In the genomic region with DNA sequence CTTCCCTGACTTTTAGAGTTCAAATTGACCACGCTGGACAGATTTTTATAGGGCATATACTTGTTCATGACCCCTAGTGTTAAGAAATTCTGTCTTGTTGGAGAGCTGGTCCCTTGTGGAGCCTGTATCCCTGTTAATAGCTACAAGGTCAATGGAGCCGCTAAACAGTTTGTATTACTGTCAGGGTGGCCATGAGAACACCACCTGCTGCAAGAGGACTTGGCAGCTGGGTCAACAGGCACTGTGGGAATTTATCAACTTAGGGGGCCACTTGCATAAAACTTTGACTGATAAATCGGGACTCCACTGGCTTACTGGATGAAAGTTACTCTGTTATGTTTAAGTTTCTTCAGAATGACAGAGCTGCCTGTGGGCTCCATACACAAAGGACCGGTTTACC, we compare ENCODE assay signal across 29 mouse cellular contexts.
DNase-seq lines count a peak whose midpoint lies in the region; ATAC-seq and TF ChIP-seq lines count a peak whose summit lies in the region.
"Had no signal": no experiment of that assay in that cellular context is flagged by ENCODE, and none has a peak within 500 bp of the region (broad histone marks: within the 10 kb centered on the region; RNA-seq: fewer than 3 reads in every experiment).

No protein-coding gene starts in this region.

- H3K4me1 ChIP-seq in lung, embryonic 15.5 days = peaks cover 10% of the 10 kb centered on the region; the same call in 1 of the 2 replicates
- 0 out of 2 replicates have a peak, but pooled peaks cover 5% of the 10 kb centered on the region for H3K4me1 ChIP-seq in stomach, embryonic 15.5 days
- no peaks in the 10 kb centered on the region for H3K4me1 ChIP-seq in stomach, postnatal 0 days (replicated peaks; ENCODE audit: control insufficient read depth, insufficient read depth)
- H3K4me1 ChIP-seq in intestine, embryonic 16.5 days (ENCODE audit: control insufficient read depth, insufficient read depth, low read length) = no peaks in the 10 kb centered on the region
- 0 out of 2 replicates have a peak, but pooled peaks cover 6% of the 10 kb centered on the region for H3K4me1 ChIP-seq in stomach, embryonic 16.5 days (ENCODE audit: control insufficient read depth, insufficient read depth, low read length)
- no peaks in the 10 kb centered on the region for H3K4me1 ChIP-seq in hindbrain, embryonic 11.5 days (replicated peaks; ENCODE audit: control insufficient read depth, insufficient read depth, low read length)
- H3K4me1 ChIP-seq: forebrain, embryonic 15.5 days; megakaryocyte, embryonic 14.5 days; midbrain, embryonic 13.5 days had no signal

- no peak for TF ChIP-seq EP300 in stomach, postnatal 0 days (optimal IDR thresholded peaks at IDR 0.05)

- H3K9ac ChIP-seq in lung, embryonic 15.5 days = no peak overlapping the region
- no peak overlapping the region for H3K9ac ChIP-seq in stomach, embryonic 15.5 days
- H3K9ac ChIP-seq in stomach, postnatal 0 days (ENCODE audit: low read length) = no peak overlapping the region
- H3K9ac ChIP-seq in intestine, embryonic 16.5 days (ENCODE audit: low read depth, low read length) = no peak overlapping the region
- no peak overlapping the region for H3K9ac ChIP-seq in stomach, embryonic 16.5 days (ENCODE audit: low read length)
- H3K9ac ChIP-seq in hindbrain, embryonic 11.5 days (ENCODE audit: low read depth, low read length) = no peak overlapping the region
- H3K9ac ChIP-seq: forebrain, embryonic 15.5 days; limb, embryonic 13.5 days; midbrain, embryonic 13.5 days had no signal

- H3K36me3 ChIP-seq in lung, embryonic 15.5 days = no peaks in the 10 kb centered on the region
- H3K36me3 ChIP-seq in stomach, embryonic 15.5 days = no peaks in the 10 kb centered on the region
- H3K36me3 ChIP-seq in stomach, postnatal 0 days (ENCODE audit: control insufficient read depth, insufficient read depth, low read length) = no peaks in the 10 kb centered on the region
- H3K36me3 ChIP-seq in intestine, embryonic 16.5 days (ENCODE audit: control insufficient read depth, insufficient read depth, low read length) = no peaks in the 10 kb centered on the region
- H3K36me3 ChIP-seq in stomach, embryonic 16.5 days (ENCODE audit: control insufficient read depth, insufficient read depth, low read length) = no peaks in the 10 kb centered on the region
- H3K36me3 ChIP-seq in hindbrain, embryonic 11.5 days (ENCODE audit: control insufficient read depth, insufficient read depth, low read length) = no peaks in the 10 kb centered on the region
- H3K36me3 ChIP-seq: forebrain, embryonic 15.5 days; hindbrain, embryonic 10.5 days; limb, embryonic 13.5 days; midbrain, embryonic 13.5 days had no signal

- H3K27me3 ChIP-seq in lung, embryonic 15.5 days = no peaks in the 10 kb centered on the region
- no peaks in the 10 kb centered on the region for H3K27me3 ChIP-seq in stomach, embryonic 15.5 days (replicated peaks)
- H3K27me3 ChIP-seq in stomach, postnatal 0 days (ENCODE audit: control insufficient read depth, insufficient read depth, low read length) = no peaks in the 10 kb centered on the region
- H3K27me3 ChIP-seq in intestine, embryonic 16.5 days (replicated peaks; ENCODE audit: control insufficient read depth, insufficient read depth, low read length) = no peaks in the 10 kb centered on the region
- no peaks in the 10 kb centered on the region for H3K27me3 ChIP-seq in stomach, embryonic 16.5 days (ENCODE audit: control insufficient read depth, insufficient read depth, low read length)
- no peaks in the 10 kb centered on the region for H3K27me3 ChIP-seq in hindbrain, embryonic 11.5 days (ENCODE audit: control insufficient read depth, insufficient read depth, low read length)
- H3K27me3 ChIP-seq: forebrain, embryonic 15.5 days; megakaryocyte, embryonic 14.5 days; midbrain, embryonic 13.5 days had no signal

- peak overlapping the region; percentile 11 for H3K27ac ChIP-seq in lung, embryonic 15.5 days
- H3K27ac ChIP-seq in stomach, embryonic 15.5 days = peak overlapping the region; percentile 48; the same call in 1 of the 2 replicates
- no peak overlapping the region for H3K27ac ChIP-seq in stomach, postnatal 0 days (replicated peaks)
- H3K27ac ChIP-seq in intestine, embryonic 16.5 days (ENCODE audit: low read length) = no peak overlapping the region
- no peak overlapping the region for H3K27ac ChIP-seq in stomach, embryonic 16.5 days (ENCODE audit: low read length)
- H3K27ac ChIP-seq in hindbrain, embryonic 11.5 days (ENCODE audit: low read depth, low read length) = no peak overlapping the region
- H3K27ac ChIP-seq: forebrain, embryonic 15.5 days; gastrocnemius, adult 2 months; hindbrain, embryonic 10.5 days; limb, embryonic 13.5 days; midbrain, embryonic 13.5 days had no signal

- H3K4me3 ChIP-seq in lung, embryonic 15.5 days = no peak overlapping the region
- H3K4me3 ChIP-seq in stomach, embryonic 15.5 days (replicated peaks) = no peak overlapping the region
- no peak overlapping the region for H3K4me3 ChIP-seq in stomach, postnatal 0 days (ENCODE audit: low read depth, low read length)
- no peak overlapping the region for H3K4me3 ChIP-seq in intestine, embryonic 16.5 days (ENCODE audit: low read length)
- no peak overlapping the region for H3K4me3 ChIP-seq in stomach, embryonic 16.5 days (replicated peaks; ENCODE audit: low read length)
- H3K4me3 ChIP-seq in hindbrain, embryonic 11.5 days (ENCODE audit: low read depth, low read length) = no peak overlapping the region
- H3K4me3 ChIP-seq: forebrain, embryonic 15.5 days; gastrocnemius, adult 2 months; hindbrain, embryonic 10.5 days; limb, embryonic 13.5 days; megakaryocyte, embryonic 14.5 days; midbrain, embryonic 13.5 days had no signal

- no peaks in the 10 kb centered on the region for H3K9me3 ChIP-seq in lung, embryonic 15.5 days
- H3K9me3 ChIP-seq in stomach, embryonic 15.5 days = no peaks in the 10 kb centered on the region
- no peaks in the 10 kb centered on the region for H3K9me3 ChIP-seq in stomach, postnatal 0 days (ENCODE audit: control insufficient read depth, low read length)
- no peaks in the 10 kb centered on the region for H3K9me3 ChIP-seq in intestine, embryonic 16.5 days (ENCODE audit: control insufficient read depth, low read length)
- H3K9me3 ChIP-seq in stomach, embryonic 16.5 days (replicated peaks; ENCODE audit: control insufficient read depth, low read length) = no peaks in the 10 kb centered on the region
- H3K9me3 ChIP-seq in hindbrain, embryonic 11.5 days (ENCODE audit: control insufficient read depth, low read length) = no peaks in the 10 kb centered on the region
- H3K9me3 ChIP-seq: forebrain, embryonic 15.5 days; hindbrain, embryonic 10.5 days; limb, embryonic 13.5 days; megakaryocyte, embryonic 14.5 days; midbrain, embryonic 13.5 days had no signal

- ATAC-seq in lung, embryonic 15.5 days (ENCODE audit: borderline replicate concordance, extremely low read depth, low FRiP score, low TSS enrichment) = no peak
- ATAC-seq in stomach, embryonic 15.5 days (ENCODE audit: insufficient read depth, low FRiP score, low read depth) = peak; percentile 71; the same call in 1 of the 2 replicates
- ATAC-seq in stomach, postnatal 0 days (ENCODE audit: low FRiP score, low TSS enrichment) = no peak
- peak; percentile 44; the same call in 1 of the 2 replicates for ATAC-seq in intestine, embryonic 16.5 days
- ATAC-seq in stomach, embryonic 16.5 days (ENCODE audit: insufficient read depth, low FRiP score) = peak; percentile 68
- no peak for ATAC-seq in hindbrain, embryonic 11.5 days (ENCODE audit: low FRiP score)
- ATAC-seq: CD4-positive, CD25-positive, alpha-beta regulatory T cell, adult 4 months; forebrain, embryonic 15.5 days; hindbrain, embryonic 16.5 days; midbrain, embryonic 13.5 days had no signal

- DNase-seq in lung, postnatal 25 days (ENCODE audit: low spot score) = no peak
- DNase-seq in stomach, postnatal 0 days (ENCODE audit: low spot score) = no peak
- no peak for DNase-seq in hindbrain, embryonic 11.5 days (ENCODE audit: low spot score)
- no peak for DNase-seq in heart, adult 9 months (ENCODE audit: low spot score in 2 of 2)
- DNase-seq: adrenal gland, postnatal 14 days; cerebellum, adult 11 months; cerebellum, adult 9-10 months; cerebellum, postnatal 36 days; gastrocnemius, adult 2 months; gastrocnemius, postnatal 36 days; heart, postnatal 14 days; kidney, adult 9 months; kidney, postnatal 10 days; layer of hippocampus, adult 9-11 months; lung, postnatal 14 days; right cerebral cortex, adult 18-20 months; spleen, adult 18-20 months had no signal

- TF ChIP-seq CTCF in stomach, postnatal 0 days (IDR thresholded peaks at IDR 0.05; ENCODE audit: low read depth) = no peak

- no peak overlapping the region for H3K4me2 ChIP-seq in lung, embryonic 15.5 days
- no peak overlapping the region for H3K4me2 ChIP-seq in stomach, embryonic 15.5 days
- H3K4me2 ChIP-seq in stomach, postnatal 0 days (replicated peaks; ENCODE audit: low read depth) = no peak overlapping the region
- no peak overlapping the region for H3K4me2 ChIP-seq in intestine, embryonic 16.5 days (ENCODE audit: low read depth, low read length)
- H3K4me2 ChIP-seq in stomach, embryonic 16.5 days (ENCODE audit: low read depth, low read length) = no peak overlapping the region
- H3K4me2 ChIP-seq in hindbrain, embryonic 11.5 days (replicated peaks; ENCODE audit: low read depth, low read length) = no peak overlapping the region
- H3K4me2 ChIP-seq: forebrain, embryonic 15.5 days; limb, embryonic 13.5 days; liver, embryonic 11.5 days; midbrain, embryonic 13.5 days had no signal

- WGBS in lung, embryonic 15.5 days = 13% methylated on average over 4 of the region's 4 CpGs
- WGBS in stomach, embryonic 15.5 days = 18% methylated on average over 4 of the region's 4 CpGs
- WGBS in stomach, postnatal 0 days = 20% methylated on average over 4 of the region's 4 CpGs
- 31% methylated on average over 4 of the region's 4 CpGs for WGBS in intestine, embryonic 16.5 days
- WGBS in stomach, embryonic 16.5 days = 24% methylated on average over 4 of the region's 4 CpGs
- WGBS in hindbrain, embryonic 11.5 days = 63% methylated on average over 4 of the region's 4 CpGs

Comparison
In these comparisons a context has a peak if more than half of its experiments do, and no peak if none do; other contexts are left out.
1. ATAC-seq: peak in stomach, embryonic 15.5 days (single experiment), intestine, embryonic 16.5 days (single experiment) and stomach, embryonic 16.5 days (single experiment); none in lung, embryonic 15.5 days (single experiment), stomach, postnatal 0 days (single experiment) and hindbrain, embryonic 11.5 days (single experiment).
2. H3K27ac ChIP-seq: peak in lung, embryonic 15.5 days (single experiment) and stomach, embryonic 15.5 days (single experiment); none in stomach, postnatal 0 days (single experiment), intestine, embryonic 16.5 days (single experiment), stomach, embryonic 16.5 days (single experiment) and hindbrain, embryonic 11.5 days (single experiment).